Mouse (Mus musculus): ENCODE data around the gene Myo5c.

Myo5c gene

GRCm38 (mm10) chr9:75322099-75322885 is 90.5 kb downstream of the Myo5c start:
- DNase-seq (ENCODE audit: low spot score in 2 of 2): no peak

- DNase-seq (ENCODE audit: low spot score in 2 of 2): no peak
Measured at GRCm38 (mm10) chr9:75328047-75328446, 96.2 kb downstream of the Myo5c start.

- DNase-seq (ENCODE audit: low spot score in 2 of 2): no peak
Measured at GRCm38 (mm10) chr9:75330821-75331220, 99.0 kb downstream of the Myo5c start.

- DNase-seq (ENCODE audit: low spot score in 2 of 2): no peak
Measured at GRCm38 (mm10) chr9:75334440-75334839, 102.6 kb downstream of the Myo5c start.

GRCm38 (mm10) chr9:75338016-75338415 is 106.2 kb downstream of the Myo5c start:
- DNase-seq (ENCODE audit: low spot score in 2 of 2): no peak

GRCm38 (mm10) chr9:75342433-75342832 is 110.6 kb downstream of the Myo5c start:
- DNase-seq (ENCODE audit: low spot score in 2 of 2): no peak

GRCm38 (mm10) chr9:75347458-75347857 is 115.6 kb downstream of the Myo5c start, which contains the start of gene Bcl2l10:
Gene Bcl2l10 (plus strand): TSS chr9:75347758.
- no peak for DNase-seq (ENCODE audit: low spot score in 2 of 2)

GRCm38 (mm10) chr9:75348066-75348465 is 116.2 kb downstream of the Myo5c start:
- no peak for DNase-seq (ENCODE audit: low spot score in 2 of 2)

GRCm38 (mm10) chr9:75348641-75349040 is 116.8 kb downstream of the Myo5c start:
- DNase-seq (ENCODE audit: low spot score in 2 of 2): no peak

- DNase-seq (ENCODE audit: low spot score in 2 of 2): no peak
Measured at GRCm38 (mm10) chr9:75353094-75353493, 121.3 kb downstream of the Myo5c start.

Data from cerebellum, postnatal 4 days (tissue).